Comparison of ENCODE assay signal across 27 mouse cellular contexts in genomic region chr9:57225780-57226627, GRCm38 (mm10). TPM values are rescaled to one million over a fixed set of nuclear protein-coding genes. Genes with fewer than 3 reads are reported as not detected.
DNase-seq lines count a peak whose midpoint lies in the region; ATAC-seq and TF ChIP-seq lines count a peak whose summit lies in the region.
"Had no signal": no experiment of that assay in that cellular context is flagged by ENCODE, and none has a peak within 500 bp of the region (broad histone marks: within the 10 kb centered on the region; RNA-seq: fewer than 3 reads in every experiment).

No protein-coding gene starts in this region.

- peak; percentile 32 for DNase-seq in kidney, adult 18-20 months
- DNase-seq in G1E (ENCODE audit: low spot score): peak; percentile 46
- peak; percentile 66 for DNase-seq in c-Kit-positive CD71-positive TER-119-negative erythroid progenitor cells, embryonic 14.5 days (ENCODE audit: low read depth)
- no peak for DNase-seq in cerebellum, postnatal 10 days
- no peak for DNase-seq in hindbrain, embryonic 10.5 days (ENCODE audit: low spot score)
- DNase-seq in hindbrain, postnatal 0 days (ENCODE audit: low spot score): no peak
- DNase-seq: adrenal gland, postnatal 36 days; cerebellum, adult 11 months; cerebellum, postnatal 36 days; gastrocnemius, adult 2 months; heart, adult 18-20 months; lung, postnatal 14 days; right cerebral cortex, postnatal 14 days; thymus, adult 18-20 months had no signal

- H3K9me3 ChIP-seq in kidney, embryonic 15.5 days (replicated peaks): no peaks in the 10 kb centered on the region
- peaks cover 6% of the 10 kb centered on the region for H3K9me3 ChIP-seq in G1E (replicated peaks)
- H3K9me3 ChIP-seq in liver, embryonic 15.5 days (replicated peaks): no peaks in the 10 kb centered on the region
- H3K9me3 ChIP-seq in hindbrain, embryonic 10.5 days: no peaks in the 10 kb centered on the region
- H3K9me3 ChIP-seq in hindbrain, postnatal 0 days (ENCODE audit: low read length): no peaks in the 10 kb centered on the region
- H3K9me3 ChIP-seq: hindbrain, embryonic 12.5 days; intestine, embryonic 15.5 days; midbrain, embryonic 10.5 days; neural tube, embryonic 13.5 days had no signal

- no peak overlapping the region for H3K4me3 ChIP-seq in kidney, embryonic 15.5 days (replicated peaks)
- no peak overlapping the region; the same call in 1 of the 2 replicates for H3K4me3 ChIP-seq in G1E (ENCODE audit: low read depth, low read length)
- no peak overlapping the region for H3K4me3 ChIP-seq in liver, embryonic 15.5 days (replicated peaks)
- no peak overlapping the region for H3K4me3 ChIP-seq in hindbrain, embryonic 10.5 days
- no peak overlapping the region for H3K4me3 ChIP-seq in hindbrain, postnatal 0 days (ENCODE audit: low read length)
- H3K4me3 ChIP-seq: embryonic facial prominence, embryonic 10.5 days; erythroblast, embryonic 14.5 days; gastrocnemius, adult 2 months; hindbrain, embryonic 12.5 days; intestine, embryonic 15.5 days; midbrain, embryonic 10.5 days; neural tube, embryonic 13.5 days had no signal

- no peaks in the 10 kb centered on the region for H3K27me3 ChIP-seq in kidney, embryonic 15.5 days
- H3K27me3 ChIP-seq in G1E (ENCODE audit: insufficient read depth, low read length): no peaks in the 10 kb centered on the region
- H3K27me3 ChIP-seq in liver, embryonic 15.5 days: peaks cover 10% of the 10 kb centered on the region
- no peaks in the 10 kb centered on the region for H3K27me3 ChIP-seq in hindbrain, embryonic 10.5 days (ENCODE audit: insufficient read depth, poor library complexity, severe bottlenecking)
- H3K27me3 ChIP-seq in hindbrain, postnatal 0 days (ENCODE audit: insufficient read depth, low read length): no peaks in the 10 kb centered on the region
- H3K27me3 ChIP-seq: intestine, embryonic 15.5 days; neural tube, embryonic 13.5 days had no signal

- no peak overlapping the region for H3K27ac ChIP-seq in kidney, embryonic 15.5 days
- H3K27ac ChIP-seq in liver, embryonic 15.5 days (replicated peaks): no peak overlapping the region
- no peak overlapping the region for H3K27ac ChIP-seq in hindbrain, embryonic 10.5 days
- H3K27ac ChIP-seq in hindbrain, postnatal 0 days: no peak overlapping the region
- H3K27ac ChIP-seq: embryonic facial prominence, embryonic 10.5 days; gastrocnemius, adult 2 months; hindbrain, embryonic 12.5 days; intestine, embryonic 15.5 days; midbrain, embryonic 10.5 days; neural tube, embryonic 13.5 days had no signal

- no peak overlapping the region for H3K9ac ChIP-seq in kidney, embryonic 15.5 days
- no peak overlapping the region for H3K9ac ChIP-seq in liver, embryonic 15.5 days
- no peak overlapping the region for H3K9ac ChIP-seq in hindbrain, postnatal 0 days (replicated peaks; ENCODE audit: low read length)
- H3K9ac ChIP-seq: hindbrain, embryonic 12.5 days; intestine, embryonic 15.5 days; neural tube, embryonic 13.5 days had no signal

- H3K4me2 ChIP-seq in kidney, embryonic 15.5 days: no peak overlapping the region
- H3K4me2 ChIP-seq in liver, embryonic 15.5 days: no peak overlapping the region
- H3K4me2 ChIP-seq in hindbrain, postnatal 0 days (ENCODE audit: low read depth, low read length): no peak overlapping the region
- H3K4me2 ChIP-seq: hindbrain, embryonic 12.5 days; intestine, embryonic 15.5 days; neural tube, embryonic 13.5 days had no signal

- peaks cover 14% of the 10 kb centered on the region for H3K4me1 ChIP-seq in kidney, embryonic 15.5 days
- peaks cover 39% of the 10 kb centered on the region for H3K4me1 ChIP-seq in G1E (ENCODE audit: insufficient read depth, low read depth, low read length)
- H3K4me1 ChIP-seq in liver, embryonic 15.5 days (replicated peaks): peaks cover 7% of the 10 kb centered on the region
- H3K4me1 ChIP-seq in hindbrain, embryonic 10.5 days (replicated peaks): peaks cover 7% of the 10 kb centered on the region; the same call in 1 of the 2 replicates
- H3K4me1 ChIP-seq in hindbrain, postnatal 0 days (ENCODE audit: insufficient read depth, low read length): no peaks in the 10 kb centered on the region
- H3K4me1 ChIP-seq: neural tube, embryonic 13.5 days had no signal

- no peak for ATAC-seq in kidney, embryonic 15.5 days (replicated peaks; ENCODE audit: low FRiP score)
- ATAC-seq in G1E (ENCODE audit: extremely low read depth, insufficient number of reproducible peaks, low FRiP score, poor library complexity, severe bottlenecking): peak; percentile 73
- peak; percentile 68 for ATAC-seq in liver, embryonic 15.5 days (ENCODE audit: insufficient read depth)
- ATAC-seq in hindbrain, postnatal 0 days: no peak
- ATAC-seq: forebrain, embryonic 16.5 days; intestine, embryonic 15.5 days had no signal

- 78% methylated on average over 13 of the region's 13 CpGs for WGBS in kidney, embryonic 15.5 days
- 51% methylated on average over 13 of the region's 13 CpGs for WGBS in liver, embryonic 15.5 days (ENCODE audit: insufficient replicate concordance)
- WGBS in hindbrain, embryonic 10.5 days: 89% methylated on average over 13 of the region's 13 CpGs
- WGBS in hindbrain, postnatal 0 days: 71% methylated on average over 13 of the region's 13 CpGs

- H3K36me3 ChIP-seq in kidney, embryonic 15.5 days: no peaks in the 10 kb centered on the region
- H3K36me3 ChIP-seq in G1E (replicated peaks): no peaks in the 10 kb centered on the region
- H3K36me3 ChIP-seq in liver, embryonic 15.5 days (replicated peaks): no peaks in the 10 kb centered on the region
- no peaks in the 10 kb centered on the region for H3K36me3 ChIP-seq in hindbrain, embryonic 10.5 days
- H3K36me3 ChIP-seq in hindbrain, postnatal 0 days (ENCODE audit: insufficient read depth, low read length): no peaks in the 10 kb centered on the region
- H3K36me3 ChIP-seq: embryonic facial prominence, embryonic 10.5 days; hindbrain, embryonic 12.5 days; intestine, embryonic 15.5 days; midbrain, embryonic 10.5 days; neural tube, embryonic 13.5 days had no signal

- TF ChIP-seq CTCF in G1E (IDR thresholded peaks at IDR 0.05; ENCODE audit: low read depth, low read length): no peak
- TF ChIP-seq CTCF in hindbrain, postnatal 0 days (IDR thresholded peaks at IDR 0.05; ENCODE audit: low read depth): no peak

RNA-seq across cellular contexts. Expression of gene Trcg1, which starts 10.4 kb away (rescaled TPM):
- polyA plus RNA-seq in kidney, embryonic 15.5 days (2015; fragmentation: Nextera tagmentation; extraction: Ambion mirVana): not detected in 2 replicates
- not detected in 2 replicates for total RNA-seq in G1E (2014; fragmentation: Nextera tagmentation)
- 0.16 TPM in 1 of 2 replicates, not detected in the other for total RNA-seq in G1E (2017)
- not detected in 2 replicates for polyA plus RNA-seq in G1E (2012)
- not detected in 2 replicates for polyA plus RNA-seq in liver, embryonic 15.5 days (2015; fragmentation: Nextera tagmentation; extraction: Ambion mirVana)
- polyA plus RNA-seq in hindbrain, embryonic 10.5 days (2016; fragmentation: Nextera tagmentation; extraction: Ambion mirVana): not detected in 2 replicates
- not detected in 2 replicates for total RNA-seq in hindbrain, postnatal 0 days (2014; rRNA removed)
- not detected in 2 replicates for polyA plus RNA-seq in hindbrain, postnatal 0 days (2015; fragmentation: Nextera tagmentation; extraction: Ambion mirVana)
- total RNA-seq: adrenal gland, postnatal 36 days; gastrocnemius, adult 2 months; heart, adult 18-20 months; layer of hippocampus, postnatal 14 days; left cerebral cortex, postnatal 25 days; liver, adult 2 months had no signal
- polyA plus RNA-seq: erythroblast, embryonic 14.5 days; forebrain, embryonic 16.5 days; heart, postnatal 0 days; hindbrain, embryonic 12.5 days; intestine, embryonic 15.5 days; liver, adult 2 months; midbrain, embryonic 10.5 days; neural tube, embryonic 13.5 days had no signal

RNA-seq across cellular contexts. Expression of gene 1700017B05Rik, which starts 36.4 kb away (rescaled TPM):
- polyA plus RNA-seq in kidney, embryonic 15.5 days (2015; fragmentation: Nextera tagmentation; extraction: Ambion mirVana): 22.0 and 24.6 TPM in 2 replicates
- total RNA-seq in G1E (2014; fragmentation: Nextera tagmentation): 88.1 and 99.3 TPM in 2 replicates
- total RNA-seq in G1E (2017): 20.1 and 21.1 TPM in 2 replicates
- 154 and 169 TPM in 2 replicates for polyA plus RNA-seq in G1E (2012)
- polyA plus RNA-seq in liver, embryonic 15.5 days (2015; fragmentation: Nextera tagmentation; extraction: Ambion mirVana): 15.4 and 17.0 TPM in 2 replicates
- polyA plus RNA-seq in hindbrain, embryonic 10.5 days (2016; fragmentation: Nextera tagmentation; extraction: Ambion mirVana): 9.5 and 10.9 TPM in 2 replicates
- total RNA-seq in hindbrain, postnatal 0 days (2014; rRNA removed): 10.6 and 14.7 TPM in 2 replicates
- 5.2 and 5.3 TPM in 2 replicates for polyA plus RNA-seq in hindbrain, postnatal 0 days (2015; fragmentation: Nextera tagmentation; extraction: Ambion mirVana)

Comparison
In these comparisons a context has a peak if more than half of its experiments do, and no peak if none do; other contexts are left out.
1. DNase-seq: peak in kidney, adult 18-20 months (single experiment), G1E (single experiment) and c-Kit-positive CD71-positive TER-119-negative erythroid progenitor cells, embryonic 14.5 days (single experiment); none in cerebellum, postnatal 10 days (0 of 2), hindbrain, embryonic 10.5 days (single experiment) and hindbrain, postnatal 0 days (single experiment).
2. ATAC-seq: peak in G1E (single experiment) and liver, embryonic 15.5 days (single experiment); none in kidney, embryonic 15.5 days (single experiment) and hindbrain, postnatal 0 days (single experiment).